Mouse (Mus musculus) heart, postnatal 4 days (tissue): ENCODE results near the gene Sat2. TPM values are rescaled to one million over a fixed set of nuclear protein-coding genes. Genes with fewer than 3 reads are reported as not detected.

Experiments
- DNase-seq: peaks from one replicate; pipeline ENCODE4 v3.0.0; 2021
- total RNA-seq, 2 experiments: library from RNA; stranded (reverse); gene quantifications; 2 replicates each; pipeline ENCODE4 v1.2.3; 2021

The Sat2 gene
- total RNA-seq, result 1 to 10 TPM; 5.3 to 6.7 TPM

GRCm38 (mm10) chr11:69621571-69622268 lies at the start of gene Sat2:
Gene Sat2 (plus strand): TSS chr11:69622024.
- peak; percentile 63 for DNase-seq

DNA sequence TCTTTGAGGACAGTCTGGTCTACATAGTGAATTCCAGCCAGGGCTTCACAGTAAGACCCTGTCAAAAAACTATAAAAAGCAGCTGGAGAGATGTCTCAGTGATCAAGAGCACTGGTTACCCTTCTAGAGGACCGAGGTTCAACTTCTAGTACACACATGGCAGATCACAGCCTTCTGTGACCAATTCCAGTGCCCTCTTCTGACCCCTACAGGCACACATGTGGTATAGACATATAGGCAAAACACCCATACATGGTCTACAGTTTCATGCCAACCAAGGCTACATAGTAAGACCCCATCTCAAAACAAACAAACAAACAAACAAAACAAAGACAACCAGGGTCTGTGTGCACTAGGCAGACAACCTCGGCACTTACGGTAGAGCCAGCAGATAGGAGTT lies 46.6 kb upstream of the Sat2 start:
- no peak for DNase-seq

DNA sequence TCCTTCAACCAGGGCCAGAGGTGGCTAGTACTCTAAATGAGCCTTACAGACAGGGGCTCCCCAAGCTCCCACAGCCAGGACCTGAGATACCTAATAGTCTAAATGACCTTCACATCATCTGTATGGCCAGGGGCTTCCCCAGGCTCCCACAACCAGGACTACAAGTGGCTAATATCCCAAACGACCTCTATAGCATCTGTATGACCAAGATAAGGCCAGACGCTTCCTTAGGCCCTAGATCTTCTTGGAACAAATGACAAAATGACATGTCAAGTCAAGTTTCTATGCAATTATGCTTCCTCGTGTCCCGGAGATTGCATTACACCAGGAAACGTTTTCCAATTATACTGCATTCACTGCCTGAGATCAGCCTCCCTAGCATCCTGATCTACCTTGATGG lies 45.5 kb upstream of the Sat2 start:
- DNase-seq, result no peak

DNA sequence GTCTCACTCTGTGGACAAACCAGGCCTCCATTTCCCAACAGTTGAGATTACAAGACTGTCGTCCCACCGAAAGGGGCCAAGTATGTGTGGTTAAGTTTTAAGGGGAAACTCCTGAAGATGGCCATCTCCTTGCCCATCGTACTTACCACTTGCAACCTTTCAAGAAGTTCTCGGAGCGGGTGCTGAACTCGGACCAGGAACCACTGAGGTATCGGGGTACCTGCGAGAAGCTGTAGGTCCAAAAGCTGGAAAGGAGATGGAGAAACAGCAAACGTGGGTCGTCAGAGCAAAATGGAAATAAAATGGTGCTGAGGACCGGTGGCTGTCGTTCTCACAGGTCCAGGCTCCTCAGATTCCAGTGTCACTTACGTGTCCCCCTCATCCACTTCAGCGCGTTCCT lies 43.5 kb upstream of the Sat2 start:
- DNase-seq, result no peak

DNA sequence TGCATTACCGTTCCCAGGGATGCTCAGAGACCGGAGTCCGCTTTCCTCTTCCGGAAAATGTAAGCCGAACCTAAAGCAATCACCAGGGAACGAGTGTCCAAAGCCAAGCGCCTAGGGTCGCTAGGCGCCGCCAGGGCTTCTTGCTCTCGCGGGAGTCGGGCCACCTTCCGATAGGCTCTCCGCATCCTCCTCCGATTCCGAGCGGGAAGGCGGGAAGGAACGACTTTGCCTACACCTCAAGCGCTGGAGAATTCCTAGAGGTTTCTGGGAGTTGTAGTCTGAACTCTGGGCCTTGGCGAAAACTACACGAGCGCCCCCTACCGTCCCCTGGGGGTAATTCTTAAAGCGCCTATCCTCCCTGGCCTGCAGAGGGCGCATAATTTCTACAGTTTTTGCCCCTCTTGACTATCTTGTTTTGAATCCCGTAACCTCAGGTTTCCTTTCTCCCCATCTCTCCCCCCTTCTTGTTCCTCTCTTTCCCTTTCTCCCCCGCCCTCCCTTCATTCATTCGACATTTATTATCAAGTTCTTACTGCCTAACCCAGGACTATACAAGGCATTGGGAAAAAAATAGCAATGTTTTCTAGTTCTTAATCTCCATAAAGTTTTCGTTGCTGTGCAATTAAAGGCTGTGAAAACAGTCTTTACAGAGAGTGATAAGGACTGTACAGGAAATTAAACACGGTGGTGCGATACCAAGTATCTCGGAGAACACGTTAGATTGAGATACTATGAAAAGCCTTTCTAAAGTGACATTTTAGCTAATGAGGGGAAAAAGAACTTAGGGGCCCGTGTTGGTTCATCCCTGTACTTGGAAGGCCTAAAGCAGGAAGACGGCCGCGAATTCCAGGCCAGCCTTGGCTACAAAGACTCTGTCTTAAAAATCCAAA lies 42.5 kb upstream of the Sat2 start:
- DNase-seq, result peak; percentile 97

DNA sequence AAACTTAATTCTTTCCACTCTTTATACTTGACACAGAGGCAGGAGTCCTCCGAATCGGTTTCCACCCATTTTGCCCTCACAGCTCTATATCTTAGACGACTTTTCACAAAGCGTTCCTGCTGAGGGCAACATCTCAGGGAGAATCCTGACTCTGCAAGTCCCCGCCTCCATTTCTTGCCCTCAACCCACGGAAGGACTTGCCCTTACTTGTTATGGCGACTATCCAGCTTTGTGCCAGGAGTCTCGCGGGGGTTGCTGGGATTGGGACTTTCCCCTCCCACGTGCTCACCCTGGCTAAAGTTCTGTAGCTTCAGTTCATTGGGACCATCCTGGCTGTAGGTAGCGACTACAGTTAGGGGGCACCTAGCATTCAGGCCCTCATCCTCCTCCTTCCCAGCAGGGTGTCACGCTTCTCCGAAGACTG lies 41.7 kb upstream of the Sat2 start, which contains the start of the genes Wrap53 and Trp53:
Gene Wrap53, minus strand, starts transcription at position 165 of the 424 bp plus-strand sequence.
Gene Trp53, plus strand, starts transcription at position 269 of the 424 bp plus-strand sequence.
- peak; percentile 91 for DNase-seq

GRCm38 (mm10) chr11:69580572-69581146 lies 41.2 kb upstream of the Sat2 start:
- no peak for DNase-seq

GRCm38 (mm10) chr11:69581147-69581688 lies 40.6 kb upstream of the Sat2 start:
- DNase-seq, result peak; percentile 92

- DNase-seq, result no peak
Measured at GRCm38 (mm10) chr11:69581814-69582213, 40.0 kb upstream of the Sat2 start.

DNA sequence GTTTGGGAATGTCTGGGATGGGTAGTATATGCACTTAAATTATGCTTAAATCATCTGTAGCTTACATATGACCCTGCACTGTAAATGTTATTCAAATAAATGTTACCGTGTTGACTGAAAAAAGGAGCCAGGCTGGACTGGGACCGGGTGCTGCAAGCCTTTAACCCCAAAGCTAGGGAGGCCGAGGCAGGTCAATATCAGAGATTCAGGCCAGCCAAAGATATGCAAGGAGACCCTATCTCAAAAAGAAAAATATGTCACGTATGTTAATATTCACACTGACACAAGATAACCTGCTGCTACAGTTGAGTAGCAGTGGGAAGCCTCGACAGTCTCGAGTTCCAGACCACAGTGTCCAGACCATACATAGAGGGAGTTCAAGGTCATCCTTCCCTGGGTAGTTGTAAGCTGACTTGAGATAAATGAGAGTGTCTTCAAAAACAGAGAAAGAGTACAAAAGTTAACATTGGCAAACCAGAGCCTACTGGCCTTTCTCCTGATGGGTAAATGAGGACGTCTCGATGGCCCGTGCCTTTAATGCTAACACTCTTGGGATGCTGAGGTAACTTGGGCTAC lies 39.5 kb upstream of the Sat2 start:
- no peak for DNase-seq

- DNase-seq, result no peak
Measured at GRCm38 (mm10) chr11:69584008-69584407, 37.8 kb upstream of the Sat2 start.

GRCm38 (mm10) chr11:69584937-69585336 lies 36.9 kb upstream of the Sat2 start:
- no peak for DNase-seq

- no peak for DNase-seq
Measured at GRCm38 (mm10) chr11:69585718-69586325, 36.0 kb upstream of the Sat2 start.

DNA sequence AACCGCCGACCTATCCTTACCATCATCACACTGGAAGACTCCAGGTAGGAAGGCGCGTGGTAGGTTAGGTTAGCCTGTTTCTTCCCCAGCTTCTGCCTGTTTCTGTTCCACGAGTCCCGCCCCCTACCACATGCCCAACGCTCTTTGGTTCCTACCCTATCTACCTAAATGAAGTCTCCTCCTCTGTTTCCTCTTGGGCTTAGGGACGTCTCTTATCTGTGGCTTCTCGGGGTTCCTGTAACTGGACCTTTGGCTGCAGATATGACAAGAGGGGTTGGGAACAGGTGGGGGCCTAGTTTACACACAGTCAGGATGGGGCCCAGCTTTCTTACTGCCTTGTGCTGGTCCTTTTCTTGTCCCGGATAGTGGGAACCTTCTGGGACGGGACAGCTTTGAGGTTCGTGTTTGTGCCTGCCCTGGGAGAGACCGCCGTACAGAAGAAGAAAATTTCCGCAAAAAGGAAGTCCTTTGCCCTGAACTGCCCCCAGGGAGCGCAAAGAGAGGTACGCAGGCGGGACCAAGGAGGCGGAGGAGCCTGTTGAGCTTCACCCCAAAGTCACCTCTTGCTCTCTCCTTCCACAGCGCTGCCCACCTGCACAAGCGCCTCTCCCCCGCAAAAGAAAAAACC lies 32.5 kb upstream of the Sat2 start:
- DNase-seq, result no peak

DNA sequence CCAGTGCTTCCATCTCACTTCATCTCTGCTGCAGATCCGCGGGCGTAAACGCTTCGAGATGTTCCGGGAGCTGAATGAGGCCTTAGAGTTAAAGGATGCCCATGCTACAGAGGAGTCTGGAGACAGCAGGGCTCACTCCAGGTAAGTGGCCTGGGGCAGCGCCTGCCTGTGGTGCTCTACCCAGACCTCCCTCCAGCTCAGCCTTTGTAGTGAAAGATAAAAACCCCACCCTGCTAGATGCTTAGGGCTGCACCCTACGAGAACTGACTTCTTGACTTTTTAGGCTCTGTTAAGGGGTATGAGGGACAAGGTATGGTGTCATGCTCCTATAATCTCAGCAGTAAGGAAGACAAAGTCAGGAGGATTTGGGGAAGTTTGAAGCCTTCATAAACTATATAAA lies 31.2 kb upstream of the Sat2 start:
- DNase-seq, result no peak

DNA sequence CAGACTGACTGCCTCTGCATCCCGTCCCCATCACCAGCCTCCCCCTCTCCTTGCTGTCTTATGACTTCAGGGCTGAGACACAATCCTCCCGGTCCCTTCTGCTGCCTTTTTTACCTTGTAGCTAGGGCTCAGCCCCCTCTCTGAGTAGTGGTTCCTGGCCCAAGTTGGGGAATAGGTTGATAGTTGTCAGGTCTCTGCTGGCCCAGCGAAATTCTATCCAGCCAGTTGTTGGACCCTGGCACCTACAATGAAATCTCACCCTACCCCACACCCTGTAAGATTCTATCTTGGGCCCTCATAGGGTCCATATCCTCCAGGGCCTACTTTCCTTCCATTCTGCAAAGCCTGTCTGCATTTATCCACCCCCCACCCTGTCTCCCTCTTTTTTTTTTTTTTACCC lies 30.4 kb upstream of the Sat2 start:
- DNase-seq, result no peak

- DNase-seq, result no peak
Measured at GRCm38 (mm10) chr11:69591899-69592637, 29.8 kb upstream of the Sat2 start.

- DNase-seq, result no peak
Measured at GRCm38 (mm10) chr11:69592799-69593198, 29.0 kb upstream of the Sat2 start.

GRCm38 (mm10) chr11:69594853-69595252 lies 27.0 kb upstream of the Sat2 start:
- no peak for DNase-seq

DNA sequence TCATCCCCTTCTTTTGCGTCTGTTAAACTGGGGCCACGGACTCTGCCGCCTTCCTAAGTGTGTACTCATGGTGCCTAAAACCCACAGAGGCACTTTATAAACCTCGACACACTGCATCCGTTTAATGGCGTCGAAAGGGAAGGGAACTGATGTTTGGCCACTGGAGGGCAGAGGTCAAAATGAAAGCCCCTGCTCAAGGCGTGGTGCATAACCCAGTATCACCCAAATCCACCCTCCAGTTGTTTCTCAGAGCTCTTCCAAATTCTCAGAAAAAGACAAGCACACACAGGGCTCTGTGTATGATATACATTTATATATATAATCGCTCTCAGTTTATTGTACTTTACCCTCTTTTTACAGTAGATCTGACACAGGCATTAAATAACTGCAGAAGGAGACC lies 22.4 kb upstream of the Sat2 start:
- no peak for DNase-seq

- peak; percentile 87 for DNase-seq
Measured at GRCm38 (mm10) chr11:69600098-69600497, 21.7 kb upstream of the Sat2 start.
